Mouse (Mus musculus): ENCODE results near the gene Rai2. TPM values are rescaled to one million over a fixed set of nuclear protein-coding genes. Genes with fewer than 3 reads are reported as not detected.

Rai2 gene
- polyA plus RNA-seq, 1 experiment: 0.43 TPM

- Histone ChIP-seq H3K36me3 (ENCODE audit: control insufficient read depth, insufficient read depth) (no peaks in the 10 kb centered on the region), H3K27me3 (ENCODE audit: control insufficient read depth, insufficient read depth, insufficient read length) (no peaks in the 10 kb centered on the region), H3K79me2 (ENCODE audit: control insufficient read depth, insufficient read depth) (no peaks in the 10 kb centered on the region), H3K4me2 (ENCODE audit: low read depth) (no peak overlapping the region), H3K4me3 (no peak overlapping the region), H3ac (ENCODE audit: control insufficient read depth, insufficient read length) (no peak overlapping the region)
- no peak for TF ChIP-seq CEBPB (IDR thresholded peaks at IDR 0.05; ENCODE audit: insufficient read depth, poor library complexity, severe bottlenecking)
- TF ChIP-seq REST (IDR thresholded peaks at IDR 0.05; ENCODE audit: insufficient read depth, insufficient read length): no peak
- TF ChIP-seq MYOG (IDR thresholded peaks at IDR 0.05; ENCODE audit: control insufficient read depth in 1 of 3, insufficient read depth in 1 of 3, insufficient read length in 2 of 3, low read depth in 2 of 3): no peak
Observed at GRCm38 (mm10) chrX:161718548-161718947, 1.7 kb downstream of the Rai2 start.

- H3K4me3 ChIP-seq: no peak overlapping the region
- no peak overlapping the region for H3K4me2 ChIP-seq (ENCODE audit: low read depth)
- TF ChIP-seq SRF (IDR thresholded peaks at IDR 0.05; ENCODE audit: control insufficient read depth, insufficient read length, low read depth): no peak
- no peak for TF ChIP-seq MYOG (IDR thresholded peaks at IDR 0.05; ENCODE audit: control insufficient read depth in 1 of 3, insufficient read depth in 1 of 3, insufficient read length in 2 of 3, low read depth in 2 of 3)
- TF ChIP-seq MYOD1 (IDR thresholded peaks at IDR 0.05; ENCODE audit: control insufficient read depth in 1 of 3, insufficient read length in 2 of 3, low read depth in 2 of 3): no peak
- TF ChIP-seq REST (IDR thresholded peaks at IDR 0.05; ENCODE audit: insufficient read depth, insufficient read length): no peak
- no peaks in the 10 kb centered on the region for H3K27me3 ChIP-seq (ENCODE audit: control insufficient read depth, insufficient read depth, insufficient read length)
- no peaks in the 10 kb centered on the region for H3K79me2 ChIP-seq (ENCODE audit: control insufficient read depth, insufficient read depth)
- no peaks in the 10 kb centered on the region for H3K36me3 ChIP-seq (ENCODE audit: control insufficient read depth, insufficient read depth)
- no peak overlapping the region for H3ac ChIP-seq (ENCODE audit: control insufficient read depth, insufficient read length)
Observed at GRCm38 (mm10) chrX:161721082-161721481, 4.2 kb downstream of the Rai2 start.

GRCm38 (mm10) chrX:161723391-161723808, 6.5 kb downstream of the Rai2 start:
- TF ChIP-seq POLR2AphosphoS2 (IDR thresholded peaks at IDR 0.05; ENCODE audit: insufficient read length, low read depth) (no peak), MYOD1 (IDR thresholded peaks at IDR 0.05; ENCODE audit: control insufficient read depth in 1 of 3, insufficient read length in 2 of 3, low read depth in 2 of 3) (no peak), E2F4 (IDR thresholded peaks at IDR 0.05; ENCODE audit: insufficient read depth) (no peak), TCF3 (IDR thresholded peaks at IDR 0.05; ENCODE audit: insufficient read length, low read depth) (no peak), USF1 (IDR thresholded peaks at IDR 0.05; ENCODE audit: low read depth) (no peak)
- Histone ChIP-seq H3K4me2 (ENCODE audit: low read depth) (no peak overlapping the region), H3K79me2 (ENCODE audit: control insufficient read depth, insufficient read depth) (no peaks in the 10 kb centered on the region), H3K27me3 (ENCODE audit: control insufficient read depth, insufficient read depth, insufficient read length) (no peaks in the 10 kb centered on the region), H3ac (ENCODE audit: control insufficient read depth, insufficient read length) (no peak overlapping the region), H3K36me3 (ENCODE audit: control insufficient read depth, insufficient read depth) (no peaks in the 10 kb centered on the region), H3K4me3 (no peak overlapping the region)

- no peak overlapping the region for H3ac ChIP-seq (ENCODE audit: control insufficient read depth, insufficient read length)
- H3K4me3 ChIP-seq: no peak overlapping the region
- TF ChIP-seq TCF12 (IDR thresholded peaks at IDR 0.05; ENCODE audit: insufficient read depth, poor library complexity, severe bottlenecking) (no peak), E2F4 (IDR thresholded peaks at IDR 0.05; ENCODE audit: insufficient read depth) (no peak), REST (IDR thresholded peaks at IDR 0.05; ENCODE audit: insufficient read depth, insufficient read length) (no peak), SRF (IDR thresholded peaks at IDR 0.05; ENCODE audit: control insufficient read depth, insufficient read length, low read depth) (no peak), CEBPB (IDR thresholded peaks at IDR 0.05; ENCODE audit: insufficient read depth, poor library complexity, severe bottlenecking) (no peak), USF1 (IDR thresholded peaks at IDR 0.05; ENCODE audit: low read depth) (no peak), TCF3 (IDR thresholded peaks at IDR 0.05; ENCODE audit: insufficient read length, low read depth) (no peak), MYOG (IDR thresholded peaks at IDR 0.05; ENCODE audit: control insufficient read depth in 1 of 3, insufficient read depth in 1 of 3, insufficient read length in 2 of 3, low read depth in 2 of 3) (no peak), POLR2A (IDR thresholded peaks at IDR 0.05; ENCODE audit: insufficient read length, low read depth) (no peak), MYOD1 (IDR thresholded peaks at IDR 0.05; ENCODE audit: control insufficient read depth in 1 of 3, insufficient read length in 2 of 3, low read depth in 2 of 3) (no peak), MAX (IDR thresholded peaks at IDR 0.05; ENCODE audit: low read depth) (no peak), POLR2AphosphoS2 (IDR thresholded peaks at IDR 0.05; ENCODE audit: insufficient read length, low read depth) (no peak)
- H3K36me3 ChIP-seq (ENCODE audit: control insufficient read depth, insufficient read depth): no peaks in the 10 kb centered on the region
- H3K27me3 ChIP-seq (ENCODE audit: control insufficient read depth, insufficient read depth, insufficient read length): no peaks in the 10 kb centered on the region
- H3K79me2 ChIP-seq (ENCODE audit: control insufficient read depth, insufficient read depth): no peaks in the 10 kb centered on the region
- H3K4me2 ChIP-seq (ENCODE audit: low read depth): no peak overlapping the region
Observed at GRCm38 (mm10) chrX:161726257-161726656, 9.4 kb downstream of the Rai2 start.

- Histone ChIP-seq H3ac (ENCODE audit: control insufficient read depth, insufficient read length) (no peak overlapping the region), H3K4me3 (no peak overlapping the region), H3K79me2 (ENCODE audit: control insufficient read depth, insufficient read depth) (no peaks in the 10 kb centered on the region), H3K4me2 (ENCODE audit: low read depth) (no peak overlapping the region), H3K27me3 (ENCODE audit: control insufficient read depth, insufficient read depth, insufficient read length) (no peaks in the 10 kb centered on the region), H3K36me3 (ENCODE audit: control insufficient read depth, insufficient read depth) (no peaks in the 10 kb centered on the region)
- TF ChIP-seq SRF (IDR thresholded peaks at IDR 0.05; ENCODE audit: control insufficient read depth, insufficient read length, low read depth) (no peak), POLR2AphosphoS2 (IDR thresholded peaks at IDR 0.05; ENCODE audit: insufficient read length, low read depth) (no peak), MYOD1 (IDR thresholded peaks at IDR 0.05; ENCODE audit: control insufficient read depth in 1 of 3, insufficient read length in 2 of 3, low read depth in 2 of 3) (no peak), USF1 (IDR thresholded peaks at IDR 0.05; ENCODE audit: low read depth) (no peak), POLR2A (IDR thresholded peaks at IDR 0.05; ENCODE audit: insufficient read length, low read depth) (no peak), CEBPB (IDR thresholded peaks at IDR 0.05; ENCODE audit: insufficient read depth, poor library complexity, severe bottlenecking) (no peak)
Observed at GRCm38 (mm10) chrX:161728507-161728906, 11.6 kb downstream of the Rai2 start.

Data from myocyte (in vitro differentiated cells).